Mouse (Mus musculus) embryonic facial prominence, embryonic 12.5 days (tissue): ENCODE data around the gene Gm28038. TPM values are rescaled to one million over a fixed set of nuclear protein-coding genes. Genes with fewer than 3 reads are reported as not detected.
A peak's percentile ranks its signal among the peaks of the same experiment; 100 is the strongest.

ENCODE experiments used
- ATAC-seq: fragments of 200-750 bp; cut with Nextera tagmentation; 2 replicates; pipeline ENCODE4 v1.8.0; 2017; ENCODE audit not compliant: insufficient number of reproducible peaks, insufficient read depth, low FRiP score, low TSS enrichment
- H3K27ac ChIP-seq: fragments of 300-500 bp; sonication (generic); 2 replicates; pipeline ENCODE4 v1.5.1; 2016; ENCODE audit warnings: mild to moderate bottlenecking
- H3K27me3 ChIP-seq: fragments of 300-500 bp; sonication (generic); 2 replicates; pipeline ENCODE4 v1.6.1; 2016; ENCODE audit warnings: mild to moderate bottlenecking, moderate library complexity
- H3K36me3 ChIP-seq: fragments of 300-500 bp; sonication (generic); 2 replicates; pipeline ENCODE4 v1.6.1; 2016; ENCODE audit warnings: mild to moderate bottlenecking
- H3K4me1 ChIP-seq: fragments of 300-500 bp; sonication (generic); 2 replicates; pipeline ENCODE4 v1.6.1; 2016
- H3K4me2 ChIP-seq: fragments of 300-500 bp; sonication (generic); replicated peaks from 2 replicates; pipeline ENCODE4 v1.6.1; 2016; ENCODE audit warnings: mild to moderate bottlenecking, moderate library complexity
- H3K4me3 ChIP-seq: fragments of 300-500 bp; sonication (generic); 2 replicates; pipeline ENCODE4 v1.5.1; 2016; ENCODE audit warnings: mild to moderate bottlenecking
- H3K9ac ChIP-seq: fragments of 300-500 bp; sonication (generic); 2 replicates; pipeline ENCODE4 v1.6.1; 2016; ENCODE audit warnings: mild to moderate bottlenecking, moderate library complexity
- H3K9me3 ChIP-seq: fragments of 300-500 bp; sonication (generic); 2 replicates; pipeline ENCODE4 v1.6.1; 2016; ENCODE audit warnings: mild to moderate bottlenecking, moderate library complexity
- WGBS: fragments of 180-500 bp; shearing (Covaris S2); methylation state at CpG from one replicate; pipeline ENCODE4 v1.1.7; 2016; 5-methylcytosine and 5-hydroxymethylcytosine counted together
- polyA plus RNA-seq: library from polyadenylated mRNA; unstranded; fragments of >200 nt; fragmentation: Nextera tagmentation; extraction: Ambion mirVana; gene quantifications from 2 replicates; pipeline ENCODE4 v1.2.1, GENCODE M21; 2016

Gm28038 gene
- polyA plus RNA-seq, 1 experiment from 2014 or later: not detected

DNA sequence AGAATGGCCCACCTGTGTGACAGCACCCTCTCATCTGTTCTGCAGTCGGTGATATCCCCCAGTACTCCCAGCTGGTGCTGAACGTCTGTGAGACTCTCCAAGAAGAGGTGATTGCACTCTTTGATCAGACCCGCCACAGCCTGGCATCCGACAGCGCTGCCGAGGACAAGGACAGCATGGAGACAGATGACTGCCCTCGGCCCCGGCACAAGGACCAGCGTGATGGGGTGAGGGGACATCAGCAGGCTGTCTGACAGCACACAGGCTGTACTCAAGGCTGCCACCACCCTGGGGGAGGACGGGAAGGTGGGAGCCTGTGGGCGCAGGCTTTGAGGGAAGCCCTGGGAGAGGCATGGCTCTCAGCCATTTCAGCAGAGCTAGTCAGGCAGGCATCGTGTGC, 56.3 kb downstream of the Gm28038 start:
- no peak overlapping the region for H3K4me3 ChIP-seq
- no peak overlapping the region for H3K9ac ChIP-seq
- H3K4me2 ChIP-seq: no peak overlapping the region
- H3K9me3 ChIP-seq: no peaks in the 10 kb centered on the region
- H3K4me1 ChIP-seq: no peaks in the 10 kb centered on the region
- peaks cover 94% of the 10 kb centered on the region for H3K36me3 ChIP-seq
- no peak overlapping the region for H3K27ac ChIP-seq
- 90% methylated on average over 12 of the region's 12 CpGs for WGBS
- H3K27me3 ChIP-seq: no peaks in the 10 kb centered on the region
- ATAC-seq: no peak

DNA sequence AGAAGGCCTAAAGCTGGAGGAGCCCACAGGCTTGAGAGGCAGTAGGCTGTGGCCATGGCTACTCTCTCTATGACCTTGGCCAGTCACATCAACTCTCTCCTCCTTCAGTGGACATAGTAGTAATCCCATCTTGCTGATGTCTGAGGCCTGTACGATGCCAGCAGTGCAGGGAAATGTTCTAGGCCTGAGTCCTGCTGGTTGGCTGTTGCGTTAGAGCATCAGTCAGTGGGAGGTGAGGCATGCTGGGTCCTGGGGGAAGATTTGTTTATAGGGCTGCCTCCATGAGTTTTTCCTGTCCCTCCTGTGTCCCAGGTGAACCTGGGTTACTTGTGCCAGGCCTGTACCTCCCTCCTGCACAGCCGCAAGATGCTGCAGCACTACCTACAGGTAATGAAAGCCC, 61.2 kb downstream of the Gm28038 start:
- H3K4me3 ChIP-seq: no peak overlapping the region
- 92% methylated on average over 3 of the region's 3 CpGs for WGBS
- H3K27ac ChIP-seq: no peak overlapping the region
- no peak for ATAC-seq
- H3K4me2 ChIP-seq: no peak overlapping the region
- no peaks in the 10 kb centered on the region for H3K9me3 ChIP-seq
- no peak overlapping the region for H3K9ac ChIP-seq
- H3K36me3 ChIP-seq: peaks cover 95% of the 10 kb centered on the region
- H3K4me1 ChIP-seq: no peaks in the 10 kb centered on the region
- H3K27me3 ChIP-seq: no peaks in the 10 kb centered on the region

DNA sequence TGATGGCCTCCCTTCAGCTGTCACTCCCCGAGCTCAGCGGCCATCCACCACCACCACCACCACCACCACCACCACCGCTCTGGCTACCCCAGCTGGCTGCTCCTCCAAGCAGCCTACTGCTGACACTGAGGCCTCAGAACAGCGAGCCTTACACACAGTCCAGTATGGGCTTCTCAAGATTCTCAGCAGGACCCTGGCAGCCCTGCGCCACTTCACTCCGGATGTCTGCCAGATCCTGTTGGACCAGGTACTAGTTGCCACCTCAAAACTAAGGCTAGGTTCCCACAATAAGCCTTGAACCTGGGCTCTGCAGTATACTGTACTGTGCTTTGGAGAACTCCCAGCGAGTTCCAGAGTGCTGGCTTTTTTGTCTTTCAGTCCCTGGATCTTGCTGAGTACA, 61.7 kb downstream of the Gm28038 start:
- Histone ChIP-seq H3K9me3 (no peaks in the 10 kb centered on the region), H3K9ac (no peak overlapping the region), H3K4me2 (no peak overlapping the region), H3K36me3 (peaks cover 95% of the 10 kb centered on the region), H3K4me1 (no peaks in the 10 kb centered on the region), H3K27ac (no peak overlapping the region), H3K4me3 (no peak overlapping the region), H3K27me3 (no peaks in the 10 kb centered on the region)
- no peak for ATAC-seq
- 92% methylated on average over 7 of the region's 7 CpGs for WGBS

DNA sequence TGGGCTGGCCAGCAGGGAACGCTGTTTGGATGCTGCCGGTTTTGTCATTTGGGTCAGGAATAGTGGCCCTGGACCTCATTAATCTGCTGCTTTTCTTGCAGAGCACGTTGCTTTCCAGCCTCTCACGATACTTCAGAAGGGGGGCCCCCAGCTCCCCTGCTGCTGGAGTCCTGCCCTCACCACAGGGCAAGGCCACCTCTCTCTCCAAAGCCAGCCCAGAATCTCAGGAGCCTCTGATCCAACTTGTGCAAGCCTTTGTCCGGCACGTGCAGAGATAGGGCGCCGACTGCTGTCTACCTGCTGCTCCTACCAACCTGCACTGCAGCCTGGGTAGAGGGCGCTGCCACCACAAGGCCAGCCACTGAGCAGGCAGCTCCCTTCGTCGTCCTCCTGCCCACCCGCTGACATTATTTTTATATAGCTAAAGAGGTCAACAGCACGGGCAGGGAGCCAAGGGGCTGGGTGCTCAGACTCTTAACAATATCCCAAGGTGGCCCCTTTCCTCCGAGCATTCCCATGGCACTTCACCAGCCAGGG, 62.8 kb downstream of the Gm28038 start:
- Histone ChIP-seq H3K4me2 (no peak overlapping the region), H3K27me3 (no peaks in the 10 kb centered on the region), H3K4me1 (no peaks in the 10 kb centered on the region), H3K36me3 (peaks cover 100% of the 10 kb centered on the region), H3K27ac (no peak overlapping the region), H3K9me3 (no peaks in the 10 kb centered on the region), H3K4me3 (no peak overlapping the region), H3K9ac (no peak overlapping the region)
- ATAC-seq: no peak
- 88% methylated on average over 14 of the region's 14 CpGs for WGBS

- Histone ChIP-seq H3K27me3 (no peaks in the 10 kb centered on the region), H3K4me3 (no peak overlapping the region), H3K9ac (no peak overlapping the region), H3K4me2 (no peak overlapping the region), H3K4me1 (no peaks in the 10 kb centered on the region), H3K36me3 (peaks cover 96% of the 10 kb centered on the region), H3K27ac (no peak overlapping the region), H3K9me3 (no peaks in the 10 kb centered on the region)
- no peak for ATAC-seq
- 87% methylated on average over 7 of the region's 7 CpGs for WGBS
Observed at GRCm38 (mm10) chr2:30345971-30346676, 65.3 kb downstream of the Gm28038 start.

GRCm38 (mm10) chr2:30349196-30349595, 68.4 kb downstream of the Gm28038 start:
- peaks cover 83% of the 10 kb centered on the region for H3K36me3 ChIP-seq
- no peak overlapping the region for H3K4me2 ChIP-seq
- H3K27me3 ChIP-seq: no peaks in the 10 kb centered on the region
- H3K9me3 ChIP-seq: no peaks in the 10 kb centered on the region
- no peak overlapping the region for H3K9ac ChIP-seq
- 90% methylated on average over 6 of the region's 6 CpGs for WGBS
- no peak overlapping the region for H3K4me3 ChIP-seq
- ATAC-seq: no peak
- 0 out of 2 replicates have a peak overlapping the region, but pooled peaks have one; percentile 6 for H3K27ac ChIP-seq
- no peaks in the 10 kb centered on the region for H3K4me1 ChIP-seq

Other genes starting within 250 kb of the Gm28038 start
- 43.9 and 46.0 TPM in 2 replicates for gene Wdr34, start 232.2 kb upstream of the Gm28038 start, polyA plus RNA-seq
- gene Set, start 223.7 kb upstream of the Gm28038 start, polyA plus RNA-seq: 644 and 679 TPM in 2 replicates
- gene Pkn3, start 203.4 kb upstream of the Gm28038 start, polyA plus RNA-seq: 9.3 and 11.6 TPM in 2 replicates
- 26.8 and 27.7 TPM in 2 replicates for gene Zdhhc12, start 187.4 kb upstream of the Gm28038 start, polyA plus RNA-seq
- 11.6 and 12.2 TPM in 2 replicates for gene Zer1, start 156.5 kb upstream of the Gm28038 start, polyA plus RNA-seq
- 10.7 and 11.0 TPM in 2 replicates for gene Tbc1d13, start 147.3 kb upstream of the Gm28038 start, polyA plus RNA-seq
- gene Endog, start 109.5 kb upstream of the Gm28038 start, polyA plus RNA-seq: 18.5 TPM in 2 replicates
- 87.1 and 90.3 TPM in 2 replicates for gene Spout1, start 102.6 kb upstream of the Gm28038 start, polyA plus RNA-seq
- gene Kyat1, start 75.2 kb upstream of the Gm28038 start, polyA plus RNA-seq: 8.2 and 8.3 TPM in 2 replicates
- gene Lrrc8a, start 43.3 kb upstream of the Gm28038 start, polyA plus RNA-seq: 40.9 and 41.2 TPM in 2 replicates
- gene Gm28035, start 40.5 kb upstream of the Gm28038 start, polyA plus RNA-seq: 0.09 and 0.14 TPM in 2 replicates
- 3.5 and 3.8 TPM in 2 replicates for gene Phyhd1, start 14.8 kb upstream of the Gm28038 start, polyA plus RNA-seq
- gene Dolk, start 5.3 kb downstream of the Gm28038 start, polyA plus RNA-seq: 29.6 and 31.0 TPM in 2 replicates
- gene Nup188, start 5.4 kb downstream of the Gm28038 start, polyA plus RNA-seq: 37.2 and 37.4 TPM in 2 replicates
- 89.7 and 96.9 TPM in 2 replicates for gene Sh3glb2, start 78.3 kb downstream of the Gm28038 start, polyA plus RNA-seq
- gene Miga2, start 83.2 kb downstream of the Gm28038 start, polyA plus RNA-seq: 29.6 and 31.0 TPM in 2 replicates
- 34.8 and 38.1 TPM in 2 replicates for gene Dolpp1, start 111.2 kb downstream of the Gm28038 start, polyA plus RNA-seq
- 23.8 and 26.9 TPM in 2 replicates for gene Crat, start 134.8 kb downstream of the Gm28038 start, polyA plus RNA-seq
- gene Ptpa, start 135.0 kb downstream of the Gm28038 start, polyA plus RNA-seq: 140 and 145 TPM in 2 replicates
- gene Ier5l, start 193.2 kb downstream of the Gm28038 start, polyA plus RNA-seq: 4.2 and 4.5 TPM in 2 replicates